Mouse (Mus musculus): Measurements from ENCODE around the gene Slc35a1. TPM values are rescaled to one million over a fixed set of nuclear protein-coding genes. Genes with fewer than 3 reads are reported as not detected.

The Slc35a1 gene
- 401 TPM for polyA plus RNA-seq (2014; fragmentation: Illumina TruSeq; extraction: RNeasy Lipid Tissue Mini Kit (QIAGEN cat#74804); ENCODE audit: low read depth, low replicate concordance)

GRCm38 (mm10) chr4:34686874-34687567 lies at the start of gene Slc35a1:
Gene Slc35a1, minus strand, starts transcription at chr4:34687438.

GRCm38 (mm10) chr4:34729851-34730341 lies 42.7 kb upstream of the Slc35a1 start, which contains the start of gene Cfap206:
Gene Cfap206, minus strand, starts transcription at chr4:34730206.

GRCm38 (mm10) chr4:34614630-34615094 lies 72.6 kb downstream of the Slc35a1 start, which contains the start of the genes Orc3 and Rars2:
Gene Orc3, minus strand, starts transcription at chr4:34614944.
Gene Rars2, plus strand, starts transcription at chr4:34614957.

Other genes with a start within 250 kb of the Slc35a1 start
- gene Akirin2, start 136.5 kb downstream of the Slc35a1 start, polyA plus RNA-seq (2014; fragmentation: Illumina TruSeq; extraction: RNeasy Lipid Tissue Mini Kit (QIAGEN cat#74804); ENCODE audit: low read depth, low replicate concordance), result 132 TPM
- gene Orc3, start 72.5 kb downstream of the Slc35a1 start, polyA plus RNA-seq (2014; fragmentation: Illumina TruSeq; extraction: RNeasy Lipid Tissue Mini Kit (QIAGEN cat#74804); ENCODE audit: low read depth, low replicate concordance), result 93.2 TPM
- gene Rars2, start 72.5 kb downstream of the Slc35a1 start, polyA plus RNA-seq (2014; fragmentation: Illumina TruSeq; extraction: RNeasy Lipid Tissue Mini Kit (QIAGEN cat#74804); ENCODE audit: low read depth, low replicate concordance), result 77.3 TPM
- 2.2 TPM for gene Cfap206, start 42.8 kb upstream of the Slc35a1 start, polyA plus RNA-seq (2014; fragmentation: Illumina TruSeq; extraction: RNeasy Lipid Tissue Mini Kit (QIAGEN cat#74804); ENCODE audit: low read depth, low replicate concordance)
- not detected for gene Gm136, start 68.8 kb upstream of the Slc35a1 start, polyA plus RNA-seq (2014; fragmentation: Illumina TruSeq; extraction: RNeasy Lipid Tissue Mini Kit (QIAGEN cat#74804); ENCODE audit: low read depth, low replicate concordance)
- 95.5 TPM for gene Smim8, start 91.0 kb upstream of the Slc35a1 start, polyA plus RNA-seq (2014; fragmentation: Illumina TruSeq; extraction: RNeasy Lipid Tissue Mini Kit (QIAGEN cat#74804); ENCODE audit: low read depth, low replicate concordance)
- 82.6 TPM for gene Zfp292, start 195.5 kb upstream of the Slc35a1 start, polyA plus RNA-seq (2014; fragmentation: Illumina TruSeq; extraction: RNeasy Lipid Tissue Mini Kit (QIAGEN cat#74804); ENCODE audit: low read depth, low replicate concordance)
- not detected for gene Cga, start 206.3 kb upstream of the Slc35a1 start, polyA plus RNA-seq (2014; fragmentation: Illumina TruSeq; extraction: RNeasy Lipid Tissue Mini Kit (QIAGEN cat#74804); ENCODE audit: low read depth, low replicate concordance)